Mouse (Mus musculus): Measurements from ENCODE around the gene Zc4h2.

DNA sequence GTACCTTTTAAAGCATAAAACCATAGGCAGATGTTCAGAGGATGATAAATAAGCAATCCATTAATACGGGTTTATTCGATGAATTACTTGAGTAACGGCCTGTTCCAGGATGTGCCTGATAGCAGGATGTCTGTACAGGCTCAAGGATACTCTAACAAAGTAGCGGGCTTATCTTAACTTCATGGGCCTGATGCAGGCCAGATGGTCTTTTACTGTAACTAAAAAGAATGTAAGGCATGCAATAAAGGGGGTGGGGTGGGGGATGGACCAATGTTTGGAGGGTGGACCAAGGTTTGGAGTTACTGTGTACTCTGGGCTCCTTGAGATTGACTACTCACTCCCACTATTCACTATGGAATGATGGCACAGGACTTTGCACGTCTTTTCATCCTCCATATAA, 57.7 kb downstream of the Zc4h2 start:
- TF ChIP-seq CTCF (IDR thresholded peaks at IDR 0.05; ENCODE audit: low read depth) (no peak), EP300 (optimal IDR thresholded peaks at IDR 0.05) (no peak)
